Mouse (Mus musculus): ENCODE measurements around the gene Sp7.
A peak's percentile ranks its signal among the peaks of the same experiment; 100 is the strongest.

GRCm38 (mm10) chr15:102350138-102350941 is 16.6 kb downstream of the Sp7 start, which contains the start of gene Aaas:
- no peak; the same call in 1 of the 2 replicates for TF ChIP-seq POLR2A (IDR thresholded peaks at IDR 0.05; ENCODE audit: low read depth, low read length)
- peak; percentile 86 for TF ChIP-seq CTCF (IDR thresholded peaks at IDR 0.05; ENCODE audit: extremely low read depth, insufficient read length, insufficient replicate concordance, low read depth, low read length)

Measured in small intestine, adult 2 months (tissue).